Mouse (Mus musculus) megakaryocyte, embryonic 14.5 days (primary cell): ENCODE data around the gene Fgf13. TPM values are rescaled to one million over a fixed set of nuclear protein-coding genes. Genes with fewer than 3 reads are reported as not detected.

Experiments used
- H3K27me3 ChIP-seq: replicated peaks from 2 replicates; pipeline ENCODE3; 2012; ENCODE audit warnings: inconsistent platforms
- H3K36me3 ChIP-seq: replicated peaks from 2 replicates; pipeline ENCODE3; 2012; ENCODE audit warnings: low read length, inconsistent platforms, mixed read lengths
- H3K4me1 ChIP-seq: 2 replicates; pipeline ENCODE4 v1.6.1; 2012; ENCODE audit warnings: inconsistent platforms
- H3K4me3 ChIP-seq: replicated peaks from 2 replicates; pipeline ENCODE3; 2012; ENCODE audit warnings: moderate library complexity, mild to moderate bottlenecking, inconsistent platforms
- H3K9me3 ChIP-seq: 2 replicates; pipeline ENCODE4 v1.6.1; 2012; ENCODE audit warnings: inconsistent platforms
- FLI1 ChIP-seq: IDR thresholded peaks from 2 replicates; pipeline ENCODE4 v1.6.1; 2012; ENCODE audit warnings: low read length, inconsistent platforms, mixed read lengths
- GATA1 ChIP-seq: IDR thresholded peaks from 3 replicates; pipeline ENCODE4 v1.6.1; 2012; ENCODE audit warnings: mixed read lengths, low read length, inconsistent platforms, borderline replicate concordance
- polyA plus RNA-seq: library from polyadenylated mRNA; stranded (reverse); fragments of >175 nt; gene quantifications from 2 replicates; pipeline ENCODE4 v1.2.3, GENCODE M21; 2012; ENCODE audit warnings: low replicate concordance; ENCODE audit not compliant: insufficient read depth

The Fgf13 gene
- polyA plus RNA-seq, 1 experiment, result not detected

GRCm38 (mm10) chrX:59134928-59135361 is 432.9 kb downstream of the Fgf13 start:
- 0 out of 2 replicates have a peak, but pooled peaks cover 4% of the 10 kb centered on the region for H3K4me1 ChIP-seq
- H3K27me3 ChIP-seq, result peaks cover 30% of the 10 kb centered on the region
- TF ChIP-seq FLI1, result no peak
- no peak for TF ChIP-seq GATA1
- peaks cover 6% of the 10 kb centered on the region; the same call in 1 of the 2 replicates for H3K9me3 ChIP-seq
- H3K36me3 ChIP-seq, result no peaks in the 10 kb centered on the region
- peak overlapping the region; percentile 64 for H3K4me3 ChIP-seq

GRCm38 (mm10) chrX:59134166-59134861 is 433.6 kb downstream of the Fgf13 start:
- H3K27me3 ChIP-seq, result peaks cover 30% of the 10 kb centered on the region
- TF ChIP-seq GATA1 (no peak), FLI1 (no peak)
- H3K9me3 ChIP-seq, result peaks cover 6% of the 10 kb centered on the region; the same call in 1 of the 2 replicates
- H3K4me1 ChIP-seq, result 0 out of 2 replicates have a peak, but pooled peaks cover 4% of the 10 kb centered on the region
- H3K36me3 ChIP-seq, result no peaks in the 10 kb centered on the region
- H3K4me3 ChIP-seq, result peak overlapping the region; percentile 80

GRCm38 (mm10) chrX:59133834-59134165 is 434.1 kb downstream of the Fgf13 start:
- peaks cover 30% of the 10 kb centered on the region for H3K27me3 ChIP-seq
- no peaks in the 10 kb centered on the region for H3K36me3 ChIP-seq
- peaks cover 6% of the 10 kb centered on the region; the same call in 1 of the 2 replicates for H3K9me3 ChIP-seq
- TF ChIP-seq FLI1 (no peak), GATA1 (no peak)
- no peak overlapping the region for H3K4me3 ChIP-seq
- 0 out of 2 replicates have a peak, but pooled peaks cover 4% of the 10 kb centered on the region for H3K4me1 ChIP-seq

GRCm38 (mm10) chrX:59133416-59133815 is 434.5 kb downstream of the Fgf13 start:
- no peak for TF ChIP-seq FLI1
- TF ChIP-seq GATA1, result no peak

GRCm38 (mm10) chrX:59126637-59127036 is 441.2 kb downstream of the Fgf13 start:
- Histone ChIP-seq H3K9me3 (0 out of 2 replicates have a peak, but pooled peaks cover 3% of the 10 kb centered on the region), H3K36me3 (no peaks in the 10 kb centered on the region), H3K27me3 (no peaks in the 10 kb centered on the region), H3K4me3 (no peak overlapping the region), H3K4me1 (no peaks in the 10 kb centered on the region)
- TF ChIP-seq FLI1, result no peak
- no peak for TF ChIP-seq GATA1

More at GRCm38 (mm10) chrX:59133416-59133815, 434.5 kb downstream of the Fgf13 start:
- Histone ChIP-seq H3K36me3 (no peaks in the 10 kb centered on the region), H3K4me3 (no peak overlapping the region), H3K9me3 (peaks cover 6% of the 10 kb centered on the region; the same call in 1 of the 2 replicates), H3K27me3 (peaks cover 30% of the 10 kb centered on the region), H3K4me1 (0 out of 2 replicates have a peak, but pooled peaks cover 4% of the 10 kb centered on the region)

DNA sequence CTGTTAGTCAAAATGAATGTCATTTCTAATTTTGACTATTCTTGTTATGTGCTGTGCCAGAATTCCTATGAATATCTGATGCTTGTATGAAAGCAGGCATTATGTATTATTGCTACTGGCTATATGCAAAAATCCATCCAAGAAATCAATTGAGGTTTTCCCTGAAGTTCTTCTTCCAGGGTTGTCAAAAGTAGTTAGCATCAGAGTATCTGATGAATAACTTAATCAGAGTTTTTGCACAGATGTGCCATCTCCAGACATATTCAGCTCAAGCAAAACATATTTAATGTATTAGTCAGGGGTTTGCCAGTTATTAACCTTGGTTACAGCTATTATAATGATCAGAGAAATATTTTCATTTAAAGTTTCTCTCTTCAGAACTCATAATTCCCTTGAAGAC is 454.7 kb downstream of the Fgf13 start:
- Histone ChIP-seq H3K27me3 (no peaks in the 10 kb centered on the region), H3K4me3 (no peak overlapping the region), H3K9me3 (no peaks in the 10 kb centered on the region), H3K36me3 (no peaks in the 10 kb centered on the region), H3K4me1 (no peaks in the 10 kb centered on the region)
- no peak for TF ChIP-seq GATA1
- TF ChIP-seq FLI1, result no peak

DNA sequence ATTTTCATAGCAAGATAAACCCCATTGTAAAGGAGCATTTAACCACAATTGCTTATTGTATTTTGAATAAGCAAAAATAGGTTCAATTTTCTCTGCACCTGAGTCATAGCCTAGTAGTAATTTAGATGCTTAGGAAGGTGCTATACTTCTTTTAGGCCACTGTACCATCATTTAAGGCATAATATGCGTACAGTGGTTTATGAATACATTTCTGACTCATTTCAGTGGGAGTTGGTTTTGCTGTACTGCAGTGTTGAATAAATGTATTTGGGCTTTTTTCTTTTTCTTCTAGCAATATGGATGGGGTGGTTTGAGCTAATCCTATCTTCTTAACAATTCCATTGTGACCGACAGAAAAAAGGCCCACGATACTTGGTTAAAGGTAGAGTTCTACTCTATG is 481.9 kb downstream of the Fgf13 start:
- Histone ChIP-seq H3K9me3 (no peaks in the 10 kb centered on the region), H3K4me1 (no peaks in the 10 kb centered on the region), H3K36me3 (no peaks in the 10 kb centered on the region), H3K4me3 (no peak overlapping the region), H3K27me3 (no peaks in the 10 kb centered on the region)
- TF ChIP-seq FLI1 (no peak), GATA1 (no peak)

- Histone ChIP-seq H3K27me3 (no peaks in the 10 kb centered on the region), H3K4me3 (no peak overlapping the region), H3K36me3 (no peaks in the 10 kb centered on the region), H3K9me3 (no peaks in the 10 kb centered on the region), H3K4me1 (no peaks in the 10 kb centered on the region)
- TF ChIP-seq GATA1, result no peak
- no peak for TF ChIP-seq FLI1
These were observed 487.4 kb downstream of the Fgf13 start for GRCm38 (mm10) chrX:59080427-59080826.

GRCm38 (mm10) chrX:59072083-59072482 is 495.8 kb downstream of the Fgf13 start:
- Histone ChIP-seq H3K9me3 (no peaks in the 10 kb centered on the region), H3K4me3 (no peak overlapping the region), H3K27me3 (peaks cover 2% of the 10 kb centered on the region), H3K4me1 (no peaks in the 10 kb centered on the region), H3K36me3 (no peaks in the 10 kb centered on the region)
- no peak for TF ChIP-seq GATA1
- no peak for TF ChIP-seq FLI1

GRCm38 (mm10) chrX:59063157-59063556 is 504.7 kb downstream of the Fgf13 start:
- Histone ChIP-seq H3K4me3 (no peak overlapping the region), H3K4me1 (no peaks in the 10 kb centered on the region), H3K9me3 (no peaks in the 10 kb centered on the region), H3K36me3 (no peaks in the 10 kb centered on the region), H3K27me3 (peaks cover 3% of the 10 kb centered on the region)
- no peak for TF ChIP-seq FLI1
